Mouse (Mus musculus) brain, embryonic 14.5 days (tissue): ENCODE results near the gene Btbd35f19. TPM values are rescaled to one million over a fixed set of nuclear protein-coding genes. Genes with fewer than 3 reads are reported as not detected.
"Not testable (repeated sequence)": the region's sequence is repeated elsewhere in the genome, so short reads cannot be mapped to it uniquely, and the experiment has no call there.

ENCODE experiments used
- DNase-seq: peaks from one replicate; pipeline ENCODE4 v3.0.0-alpha.2; 2011; ENCODE audit warnings: low read depth
- polyA plus RNA-seq: library from polyadenylated mRNA; depleted of rRNA; stranded (reverse); fragments of >200 nt; gene quantifications from 2 replicates; pipeline ENCODE4 v1.2.3, GENCODE M21; 2012; rRNA removed

Gene Btbd35f19
- polyA plus RNA-seq: not detected in 2 replicates

GRCm38 (mm10) chrX:31383818-31384217 is at the start of gene Btbd35f19:
Btbd35f19 (minus strand) TSS chrX:31383918.
- not testable (repeated sequence) for DNase-seq

- not testable (repeated sequence) for DNase-seq
These were observed 41.8 kb downstream of the Btbd35f19 start for GRCm38 (mm10) chrX:31341924-31342323.

- not testable (repeated sequence) for DNase-seq
These were observed 47.6 kb downstream of the Btbd35f19 start, which contains the start of gene Btbd35f26 for GRCm38 (mm10) chrX:31336154-31336553. Btbd35f26 (plus strand) TSS chrX:31336454.

Other genes with a start within 250 kb of the Btbd35f19 start
- gene Spin2f, start 130.0 kb downstream of the Btbd35f19 start, polyA plus RNA-seq: not detected in 2 replicates
- gene Btbd35f26, start 47.5 kb downstream of the Btbd35f19 start, polyA plus RNA-seq: not detected in 2 replicates
- not detected in 2 replicates for gene Gm21883, start 190.4 kb upstream of the Btbd35f19 start, polyA plus RNA-seq
- gene Spin2e, start 235.0 kb upstream of the Btbd35f19 start, polyA plus RNA-seq: not detected in 2 replicates